Mouse (Mus musculus): Measurements from ENCODE around the gene Xlr3a.
A peak's percentile ranks its signal among the peaks of the same experiment; 100 is the strongest.
"Not testable (repeated sequence)": the region's sequence is repeated elsewhere in the genome, so short reads cannot be mapped to it uniquely, and the experiment has no call there.

Xlr3a gene

DNA sequence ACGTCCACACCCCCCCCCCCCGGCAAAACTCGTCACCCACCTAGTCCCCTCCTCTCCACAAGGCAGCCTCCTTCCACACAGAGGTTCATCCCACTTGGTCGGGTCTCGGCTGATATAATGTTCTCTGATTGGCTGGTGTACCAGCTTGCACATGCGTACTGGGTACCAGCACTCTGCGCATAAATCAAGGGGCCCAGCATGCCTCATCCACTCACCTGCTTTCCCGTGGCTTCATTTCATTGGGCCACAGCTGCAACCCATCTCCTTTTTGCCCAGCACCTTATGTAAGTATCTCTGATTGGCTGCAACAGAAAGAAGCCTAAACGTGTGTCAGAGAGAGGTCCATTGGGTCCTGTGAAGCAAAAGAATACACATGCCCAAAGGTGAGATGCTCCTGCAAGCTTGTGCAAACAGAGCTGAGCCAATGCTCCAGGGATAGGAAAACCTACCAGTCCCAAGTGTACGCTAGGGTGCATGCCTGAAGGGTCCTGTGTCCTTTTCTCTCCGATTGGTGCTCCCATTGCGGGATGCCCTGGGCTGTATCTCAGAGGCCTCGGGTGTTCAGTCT, at the start of gene Xlr3a:
Gene Xlr3a, minus strand, starts transcription at position 155 of the 568 bp plus-strand sequence.
- DNase-seq (ENCODE audit: low spot score in 2 of 2), result peak in 1 of 2 experiments; percentile 1

DNA sequence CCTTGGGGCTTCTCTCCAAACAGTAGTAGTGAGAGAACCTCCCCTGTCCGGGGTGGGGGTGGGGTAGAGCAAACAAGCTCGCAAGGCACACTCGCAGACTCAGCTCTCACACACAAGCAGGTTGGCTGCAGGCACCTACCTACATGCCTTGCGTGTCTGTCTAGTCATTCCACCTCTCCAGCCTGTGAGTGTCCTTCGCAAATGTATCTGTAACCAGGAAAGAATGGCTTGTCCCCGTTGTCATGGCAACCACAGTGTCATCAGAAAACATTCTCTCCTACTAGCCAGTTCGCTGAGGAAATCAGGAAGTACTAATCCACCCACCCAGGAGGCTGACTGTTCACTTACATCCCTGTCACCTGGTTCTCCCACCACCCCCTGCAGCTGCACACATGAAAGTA, 46.3 kb upstream of the Xlr3a start:
- not testable (repeated sequence) for DNase-seq (ENCODE audit: low spot score in 2 of 2)

DNA sequence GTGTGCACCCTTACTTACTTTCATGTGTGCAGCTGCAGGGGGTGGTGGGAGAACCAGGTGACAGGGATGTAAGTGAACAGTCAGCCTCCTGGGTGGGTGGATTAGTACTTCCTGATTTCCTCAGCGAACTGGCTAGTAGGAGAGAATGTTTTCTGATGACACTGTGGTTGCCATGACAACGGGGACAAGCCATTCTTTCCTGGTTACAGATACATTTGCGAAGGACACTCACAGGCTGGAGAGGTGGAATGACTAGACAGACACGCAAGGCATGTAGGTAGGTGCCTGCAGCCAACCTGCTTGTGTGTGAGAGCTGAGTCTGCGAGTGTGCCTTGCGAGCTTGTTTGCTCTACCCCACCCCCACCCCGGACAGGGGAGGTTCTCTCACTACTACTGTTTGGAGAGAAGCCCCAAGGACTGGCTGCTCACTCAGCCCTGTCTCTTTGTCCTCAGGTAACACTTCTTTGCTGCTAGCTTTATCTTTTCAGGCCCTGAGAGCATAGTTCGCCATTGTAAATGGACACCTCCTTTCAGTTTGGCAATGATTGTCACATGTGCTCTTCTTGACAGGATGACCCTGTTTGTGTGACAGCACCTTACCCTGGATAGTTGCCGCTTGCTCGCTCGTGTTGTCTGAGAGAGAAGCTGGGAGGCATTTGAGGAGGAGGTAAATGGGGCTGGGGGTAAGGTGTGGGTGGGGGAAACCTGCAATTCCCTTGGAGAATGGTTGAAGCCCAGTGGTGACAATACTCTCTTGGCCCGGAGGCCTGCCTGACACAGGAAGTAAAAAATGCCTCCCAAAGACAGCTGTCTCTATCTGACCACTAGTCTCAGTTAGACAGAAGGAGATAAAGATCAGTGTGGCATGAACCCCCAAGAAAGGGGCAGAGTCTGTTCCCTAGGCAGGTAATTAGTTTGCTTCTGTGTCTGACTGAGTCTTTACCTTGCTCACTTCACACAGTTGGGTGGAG, 26.2 kb upstream of the Xlr3a start:
- DNase-seq (ENCODE audit: low spot score in 2 of 2), result not testable (repeated sequence)

DNA sequence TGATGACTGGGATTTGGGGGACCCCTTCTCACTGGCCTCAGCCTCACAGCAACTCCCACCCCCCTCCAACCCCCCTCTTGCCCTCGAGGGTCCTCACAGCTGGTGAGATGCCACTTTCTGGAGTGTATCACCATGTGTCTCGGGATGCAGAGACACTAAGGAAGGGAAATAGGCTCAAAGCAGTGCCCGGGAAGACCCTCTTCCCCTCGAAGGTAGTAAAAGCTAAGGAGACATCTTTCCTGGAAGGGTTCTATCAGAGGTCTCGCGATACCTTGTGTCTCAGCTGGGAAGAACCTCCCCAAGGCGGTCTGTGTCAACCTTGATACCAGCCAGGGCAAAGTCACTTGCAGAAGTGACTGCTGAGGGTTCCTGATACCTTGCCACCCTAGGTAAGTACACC, 19.9 kb upstream of the Xlr3a start, which contains the start of gene Gm14685:
Gene Gm14685, plus strand, starts transcription at position 301 of the 400 bp plus-strand sequence.
- not testable (repeated sequence) for DNase-seq (ENCODE audit: low spot score in 2 of 2)

DNA sequence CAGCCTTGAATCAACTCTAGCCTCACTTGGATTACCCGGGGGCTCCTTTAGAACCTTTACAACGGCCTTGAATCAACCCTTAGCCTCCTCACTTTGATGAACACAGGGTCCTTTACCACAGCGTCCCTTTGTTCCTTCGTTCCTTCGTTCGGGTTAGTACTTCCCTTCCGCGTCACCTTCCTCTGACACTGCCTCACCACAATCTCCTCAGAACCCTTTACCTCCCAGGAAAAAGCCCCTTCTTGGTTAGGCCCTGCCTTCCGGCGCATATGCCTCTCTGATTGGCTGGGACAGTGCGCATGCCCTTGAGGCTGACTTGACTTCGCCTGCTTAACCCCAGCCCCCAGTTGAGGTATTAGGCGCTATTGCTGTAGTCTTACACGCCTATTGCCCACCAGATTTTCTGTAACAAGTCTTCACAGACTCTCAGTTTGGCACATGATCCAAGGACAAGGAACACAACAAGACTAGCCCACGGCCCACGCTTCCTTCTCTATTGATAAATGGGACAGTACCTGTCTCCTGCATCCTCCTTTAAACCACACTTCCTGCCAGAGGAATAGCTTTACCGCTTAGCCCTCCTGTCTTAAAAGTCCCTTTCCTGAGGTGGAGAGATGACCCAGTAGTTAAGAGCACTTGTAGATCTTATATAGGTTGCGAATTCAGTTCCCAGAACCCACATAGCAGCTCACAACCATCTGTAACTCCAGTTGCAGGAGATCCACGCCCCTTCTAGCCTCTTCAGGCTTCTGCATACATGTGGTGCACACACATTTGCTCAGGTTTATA, 14.4 kb downstream of the Xlr3a start, which contains the start of gene Xlr4a:
Gene Xlr4a, minus strand, starts transcription at position 212 of the 789 bp plus-strand sequence.
- not testable (repeated sequence) for DNase-seq (ENCODE audit: low spot score in 2 of 2)

DNA sequence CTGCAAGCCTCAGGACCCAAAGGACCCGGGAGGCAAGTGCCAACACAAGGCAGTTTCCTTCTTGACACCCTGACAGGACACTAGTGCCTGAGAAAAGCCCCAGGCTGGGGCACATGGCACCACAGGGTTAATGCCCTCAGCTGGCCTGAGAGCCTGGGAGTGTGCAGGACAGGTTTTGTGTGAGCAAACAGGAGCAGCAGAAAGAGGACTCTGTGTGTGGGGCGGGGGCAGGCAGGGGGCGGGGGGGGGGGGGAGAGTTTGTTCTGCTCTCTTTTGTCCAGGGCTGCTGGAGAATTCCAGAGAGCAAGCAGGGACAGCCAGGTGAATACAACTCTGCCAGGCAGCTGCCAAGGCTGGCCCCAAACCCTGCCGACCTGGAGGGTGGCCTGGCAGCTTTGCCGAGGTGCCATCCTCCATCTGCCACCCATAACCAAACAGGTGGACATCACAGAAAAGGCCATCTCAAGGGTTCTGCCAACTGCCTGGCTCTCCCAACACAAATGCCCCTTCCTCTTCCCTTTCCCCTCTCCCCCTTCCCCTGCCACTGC, 30.1 kb downstream of the Xlr3a start:
- not testable (repeated sequence) for DNase-seq (ENCODE audit: low spot score in 2 of 2)

DNA sequence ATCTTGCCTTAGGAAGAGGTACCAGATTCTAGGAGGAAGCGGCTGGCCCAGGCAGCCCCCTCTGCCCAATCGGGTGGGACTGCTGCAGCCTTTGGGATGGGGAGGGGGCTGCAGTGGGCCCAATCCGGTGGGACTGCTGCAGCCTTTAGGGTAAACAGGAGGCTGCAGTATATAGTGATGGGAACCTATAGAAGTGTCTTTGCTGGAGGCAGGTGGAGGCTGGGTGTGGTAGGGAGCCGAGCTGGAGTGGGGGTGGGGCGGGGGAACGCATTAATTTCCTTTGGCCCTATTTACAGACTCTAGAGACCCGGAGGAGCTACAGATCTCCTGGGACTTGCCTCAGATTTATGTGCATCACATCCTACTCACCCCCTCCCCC, 32.5 kb downstream of the Xlr3a start, which contains the start of gene Pnma3:
Gene Pnma3, plus strand, starts transcription at position 373 of the 379 bp plus-strand sequence.
- no peak for DNase-seq (ENCODE audit: low spot score in 2 of 2)

DNA sequence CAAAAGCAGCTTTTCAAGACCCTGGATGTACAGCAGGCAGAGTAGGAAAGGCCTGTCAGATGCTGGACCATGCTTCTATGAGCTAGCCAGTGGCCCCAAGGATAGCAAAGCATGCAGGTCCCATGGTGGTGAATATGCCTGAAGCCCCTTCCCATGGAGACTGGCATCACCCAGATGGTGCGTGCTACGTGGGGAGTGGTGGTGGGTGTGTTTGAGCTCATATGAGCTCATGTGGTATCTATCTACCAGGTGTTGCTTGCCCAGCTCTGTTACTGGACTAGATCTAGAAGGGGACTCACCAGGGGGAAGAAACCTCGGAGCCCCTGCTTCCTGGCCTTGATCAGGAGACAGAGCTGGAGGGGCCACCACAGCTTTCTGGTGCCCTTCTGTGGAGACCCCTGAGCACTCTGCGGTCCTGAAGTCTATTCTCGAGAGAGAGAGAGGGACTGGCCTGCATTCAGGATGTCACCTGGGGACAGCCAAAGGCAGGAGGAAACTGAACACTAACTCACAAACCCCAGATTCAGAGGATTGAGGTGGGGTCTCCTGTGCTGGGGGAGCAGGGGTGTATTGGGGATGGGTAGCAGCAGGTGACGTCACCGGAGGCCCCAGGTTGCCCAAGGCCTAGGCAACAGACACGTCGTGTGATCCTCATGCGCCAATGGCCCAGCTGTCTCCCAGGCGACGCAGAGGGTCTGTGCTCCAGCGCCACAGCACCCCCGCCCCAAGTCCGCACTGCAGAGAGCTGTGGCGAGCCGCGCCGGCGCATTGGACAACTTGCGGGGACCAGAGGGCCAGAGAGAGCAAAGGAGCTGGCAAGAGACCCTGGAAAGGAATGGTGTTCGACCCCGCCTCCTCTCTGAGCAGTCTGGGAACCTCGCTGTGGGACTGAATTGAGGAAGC, 33.1 kb downstream of the Xlr3a start:
- DNase-seq (ENCODE audit: low spot score in 2 of 2), result peak in 1 of 2 experiments; percentile 20

DNA sequence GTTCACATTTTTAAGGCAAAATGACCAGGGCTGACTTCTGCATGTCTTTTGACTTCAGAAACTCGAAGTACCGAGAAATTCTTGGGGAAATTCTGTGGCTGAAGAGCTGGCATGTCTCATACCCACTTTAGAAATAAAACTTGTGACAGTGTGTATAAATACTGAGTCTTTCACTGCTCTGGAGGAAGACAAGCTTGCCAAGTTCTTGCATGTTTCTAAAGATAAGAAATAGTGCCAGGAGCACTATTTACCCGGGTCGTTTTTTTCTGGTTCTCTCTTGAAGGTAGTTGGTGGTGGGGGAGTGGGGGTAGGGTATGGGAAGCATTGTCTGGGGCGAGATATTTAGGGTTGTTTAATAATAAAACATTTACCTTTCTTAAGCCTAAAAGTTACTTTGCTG, 34.6 kb downstream of the Xlr3a start:
- DNase-seq (ENCODE audit: low spot score in 2 of 2), result no peak

DNA sequence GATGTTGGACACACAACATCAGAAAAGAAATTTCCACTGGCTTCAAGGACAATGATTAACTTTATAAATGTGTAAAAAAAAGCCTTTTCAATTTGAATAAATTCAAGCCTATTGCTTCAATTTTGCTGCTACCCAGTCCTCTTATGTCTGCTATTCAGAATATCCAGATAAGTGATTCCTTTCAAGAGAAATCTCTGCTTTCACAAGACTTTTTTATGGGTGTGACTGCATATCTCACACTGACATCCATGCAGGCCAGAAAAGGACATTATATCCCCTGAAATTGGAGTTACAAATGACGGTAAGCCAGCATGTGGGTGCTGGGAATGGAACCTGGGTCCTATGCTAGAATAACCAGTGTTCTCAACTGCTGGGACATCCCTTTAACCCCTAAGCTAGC, 35.4 kb downstream of the Xlr3a start:
- no peak for DNase-seq (ENCODE audit: low spot score in 2 of 2)

DNA sequence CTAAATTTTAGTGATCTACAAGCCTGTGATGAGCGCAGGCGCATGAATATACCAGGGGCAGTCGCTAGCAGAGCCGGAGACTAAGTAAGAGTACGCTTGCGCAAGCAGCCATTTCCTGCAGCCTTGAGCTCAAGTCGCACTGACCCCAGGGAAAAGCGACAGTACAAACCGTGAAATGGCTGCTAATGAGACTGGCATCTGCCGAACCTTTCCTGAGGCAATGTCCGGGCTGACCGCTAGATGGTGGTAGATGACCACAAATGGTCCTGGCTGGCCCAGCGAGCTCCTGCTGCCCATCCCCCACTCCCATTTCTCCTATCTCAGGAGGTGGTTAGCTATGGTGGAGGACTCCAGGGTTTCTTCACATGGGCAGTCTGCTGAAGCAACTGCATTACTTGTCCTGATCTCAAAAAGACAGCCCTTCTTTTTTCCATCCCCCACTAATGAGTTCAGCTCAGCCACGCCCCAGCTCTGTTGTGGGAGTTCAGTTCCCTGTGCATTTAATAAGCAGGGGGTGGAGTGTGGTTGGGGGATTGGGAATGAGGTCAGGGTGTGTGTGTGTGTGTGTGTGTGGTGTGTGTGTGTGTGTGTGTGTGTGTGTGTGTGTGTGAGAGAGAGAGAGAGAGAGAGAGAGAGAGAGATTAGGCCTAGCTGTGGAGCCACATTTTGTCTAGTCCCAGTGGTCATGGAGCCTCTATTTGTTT, 42.9 kb downstream of the Xlr3a start:
- peak; percentile 69 to 97 for DNase-seq (ENCODE audit: low spot score in 2 of 2)

DNA sequence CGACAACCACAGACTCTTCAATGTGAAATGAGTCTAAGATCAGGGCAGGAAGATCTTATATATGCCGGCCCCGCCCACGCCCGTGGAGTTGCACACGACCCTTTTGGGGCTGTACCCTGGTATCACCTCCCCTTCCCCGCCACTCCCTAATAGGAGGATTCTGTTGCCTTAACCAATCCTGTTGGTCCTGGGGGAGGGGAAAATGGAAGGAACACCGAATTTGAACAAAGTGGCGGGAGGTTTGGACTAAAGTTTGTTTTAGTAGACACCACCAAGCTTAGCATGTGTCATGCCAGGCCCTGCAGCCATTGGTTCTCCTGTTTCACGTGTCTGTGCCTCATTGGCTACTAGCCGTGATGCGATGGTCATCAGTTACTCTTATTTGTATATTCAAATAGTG, 57.2 kb downstream of the Xlr3a start:
- DNase-seq (ENCODE audit: low spot score in 2 of 2), result no peak

DNA sequence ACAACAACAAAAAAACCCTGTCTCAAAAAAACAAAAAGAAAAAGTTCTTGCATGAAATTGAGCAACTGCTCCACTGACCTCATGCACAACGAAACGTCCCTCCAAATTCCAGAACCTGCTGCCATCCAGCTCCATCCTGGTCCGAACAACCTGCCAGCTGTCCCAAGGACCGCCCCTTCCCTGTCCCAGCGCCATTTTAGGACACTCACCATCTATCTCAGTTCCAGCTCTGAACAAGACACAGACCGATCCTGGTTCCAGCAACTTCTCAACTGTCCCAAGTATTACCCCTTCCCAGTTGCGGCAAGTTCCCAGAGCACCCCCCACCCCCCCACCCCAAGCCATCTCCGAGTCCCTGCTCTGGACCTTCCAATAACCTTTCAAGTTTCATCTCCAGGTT, 58.1 kb downstream of the Xlr3a start:
- DNase-seq (ENCODE audit: low spot score in 2 of 2), result no peak

DNA sequence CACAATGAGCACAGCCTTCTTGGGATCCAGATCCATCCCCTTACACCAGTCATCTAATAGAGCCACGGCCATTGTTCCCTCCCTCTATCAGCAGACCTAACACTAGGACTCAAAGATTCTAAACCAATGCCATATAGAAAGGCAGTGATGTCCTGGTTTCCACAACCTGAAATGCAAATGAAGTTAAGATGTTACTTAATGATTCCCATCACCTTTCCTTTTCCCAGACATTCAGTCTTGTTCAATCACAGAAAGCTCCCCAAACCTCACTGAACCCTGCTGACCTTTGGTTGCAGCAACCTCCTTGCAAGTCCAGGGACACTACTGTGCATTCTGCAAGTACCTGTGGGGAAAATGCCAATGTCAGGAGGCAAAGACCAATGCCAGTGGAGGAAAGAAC, 59.9 kb downstream of the Xlr3a start, which contains the start of gene Pnma5:
Gene Pnma5, minus strand, starts transcription at position 101 of the 400 bp plus-strand sequence.
- DNase-seq (ENCODE audit: low spot score in 2 of 2), result no peak
